8 mouse cellular contexts compared by ENCODE assay signal in the genomic region with DNA sequence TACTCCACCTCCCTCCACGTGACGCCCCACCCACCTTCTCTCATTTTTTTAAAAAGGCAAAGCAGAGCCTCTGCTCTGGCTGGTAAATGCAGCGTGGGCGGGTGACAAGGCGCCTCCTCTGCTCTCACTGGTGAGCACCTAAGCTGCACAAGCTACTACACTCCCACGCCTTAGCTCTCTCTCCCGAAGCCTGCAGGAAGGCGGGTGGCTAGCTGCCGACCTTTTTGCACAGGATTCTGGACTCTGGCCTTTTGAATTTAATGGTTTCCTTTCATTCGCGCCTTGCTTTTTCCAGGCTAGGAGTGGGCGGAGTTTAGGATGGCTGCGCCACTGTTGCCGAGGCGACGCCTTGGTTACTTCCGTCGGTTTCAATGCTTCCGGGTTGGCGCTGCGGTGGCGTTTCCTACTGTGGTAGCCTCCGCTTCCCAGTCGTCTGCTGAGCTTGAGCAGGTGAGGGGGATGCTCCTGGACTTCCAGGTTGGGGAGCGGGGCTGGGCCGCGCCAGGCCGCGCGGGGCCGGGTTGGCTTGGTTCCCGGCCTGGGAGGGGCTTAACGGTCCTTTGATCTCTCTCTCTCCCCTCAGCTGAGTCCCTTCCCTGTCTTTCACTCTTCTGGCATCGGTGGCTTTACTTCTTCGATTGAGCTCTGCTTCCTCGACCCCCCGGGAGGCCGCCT. TPM values are rescaled to one million over a fixed set of nuclear protein-coding genes. Genes with fewer than 3 reads are reported as not detected.
A peak's percentile ranks its signal among the peaks of the same experiment; 100 is the strongest.
DNase-seq lines count a peak whose midpoint lies in the region; ATAC-seq lines count a peak whose summit lies in the region.

A gene (plus strand): TSS at position 35 of the 675 bp plus-strand sequence.

- DNase-seq in adipocyte (ENCODE audit: low spot score) = peak; percentile 81
- peak; percentile 88 for DNase-seq in embryo, embryonic 10 days (ENCODE audit: low spot score)
- DNase-seq in gastrocnemius, postnatal 10 days = peak; percentile 59
- peak; percentile 62 to 86 for DNase-seq in left cerebral cortex, postnatal 10 days (ENCODE audit: extremely low spot score in 1 of 2, low spot score in 2 of 2)
- peak; percentile 83 for DNase-seq in right cerebral cortex, postnatal 25 days
- peak; percentile 59 to 76 for DNase-seq in urinary bladder, postnatal 4 days (ENCODE audit: low spot score in 2 of 2)

- peak; percentile 96 for ATAC-seq in inflammation-experienced regulatory T-cells, adult 6 months
- ATAC-seq in megakaryocyte-erythroid progenitor cell, adult 5-6 weeks (replicated peaks; ENCODE audit: low FRiP score, low TSS enrichment, poor library complexity, severe bottlenecking) = peak; percentile 99

- intact Hi-C loops in left cerebral cortex, postnatal 10 days (cut with DNase I) = no loop called here

RNA-seq across cellular contexts. Expression of the gene that starts here (rescaled TPM):
- 1 to 10 TPM; 1.6 to 1.7 TPM for total RNA-seq in gastrocnemius, postnatal 10 days (2021)
- polyA plus RNA-seq in inflammation-experienced regulatory T-cells, adult 6 months (2017; shearing (Covaris generic)) = 10 to 100 TPM; 11.0 to 18.0 (median 11.0) TPM
- 10 to 100 TPM; 40.7 to 47.3 TPM for total RNA-seq in left cerebral cortex, postnatal 10 days (2021)
- total RNA-seq in megakaryocyte-erythroid progenitor cell, adult 5-6 weeks (2014; fragmentation: Nextera tagmentation) = 3.3 and 4.3 TPM in 2 replicates
- 8.0 and 8.4 TPM in 2 replicates for total RNA-seq in megakaryocyte-erythroid progenitor cell, adult 5-6 weeks (2017)

Comparison
In these comparisons a context has a peak if more than half of its experiments do, and no peak if none do; other contexts are left out.
1. Peak in every context shown above with its lines: DNase-seq and ATAC-seq.
2. RNA of the gene that starts here (total RNA-seq): 40.7 to 47.3 TPM in left cerebral cortex, postnatal 10 days; 3.3 to 8.4 TPM in megakaryocyte-erythroid progenitor cell, adult 5-6 weeks and 1.6 to 1.7 TPM in gastrocnemius, postnatal 10 days; every median in the first group is over 4 times any median in the second.